Mouse (Mus musculus) small intestine, adult 2 months (tissue): ENCODE results near the gene Fes.

ENCODE experiments used
- CTCF ChIP-seq: fragments of 200-500 bp; IDR thresholded peaks from 2 replicates; pipeline ENCODE4 v1.5.1; 2012; ENCODE audit warnings: low read depth, mild to moderate bottlenecking, control low read depth, inconsistent platforms, low read length, moderate library complexity, mixed read lengths; ENCODE audit not compliant: insufficient replicate concordance, insufficient read length; ENCODE audit errors: extremely low read depth
- POLR2A ChIP-seq: fragments of 200-500 bp; IDR thresholded peaks from 2 replicates; pipeline ENCODE4 v1.6.1; 2012; ENCODE audit warnings: low read depth, mild to moderate bottlenecking, control low read depth, inconsistent platforms, low read length, moderate library complexity

DNA sequence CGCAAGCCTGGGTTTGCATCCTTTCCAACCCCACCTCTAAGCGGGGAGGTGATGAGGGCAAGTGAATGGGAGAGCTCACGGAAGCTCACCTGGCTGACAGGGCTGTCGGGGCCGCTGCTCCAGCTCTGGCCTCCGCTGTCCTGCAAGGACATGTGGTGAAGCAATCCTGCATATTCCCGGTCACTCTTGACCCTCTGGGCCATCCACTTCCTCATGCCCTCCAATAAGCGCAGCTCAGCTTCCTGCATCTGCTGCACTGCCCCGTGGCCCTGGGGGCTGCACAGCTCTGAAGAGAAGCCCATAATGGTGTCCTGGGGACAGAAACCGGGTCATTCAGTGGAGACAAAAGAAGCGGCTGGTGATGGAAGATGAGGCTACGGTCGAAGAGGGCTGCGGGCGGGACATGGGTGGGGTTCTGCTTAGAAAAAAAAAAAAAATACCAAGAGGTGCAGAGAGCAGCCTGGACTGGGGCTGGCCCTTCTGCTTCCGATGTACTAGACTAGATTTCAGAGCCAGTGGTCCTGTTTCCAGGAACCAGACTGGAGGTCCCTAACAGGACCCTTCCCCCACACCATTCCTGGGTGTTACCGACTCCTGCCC is 613 bp downstream of the Fes start:
- TF ChIP-seq CTCF (no peak), POLR2A (no peak)
